Mouse (Mus musculus) frontal cortex, adult (tissue): ENCODE results near the gene Ddx39b.
"Not testable (repeated sequence)": the region's sequence is repeated elsewhere in the genome, so short reads cannot be mapped to it uniquely, and the experiment has no call there.

ENCODE experiments used
- ATAC-seq: cut with Nextera tagmentation; 2 replicates; pipeline ENCODE4 v1.9.2; 2017; ENCODE audit warnings: mild to moderate bottlenecking, moderate library complexity, mixed read lengths; ENCODE audit not compliant: low TSS enrichment

Gene Ddx39b

GRCm38 (mm10) chr17:35219601-35220041, 21.9 kb upstream of the Ddx39b start:
- ATAC-seq, result peak; percentile 47; the same call in 1 of the 2 replicates

- ATAC-seq, result no peak
These were observed 21.2 kb upstream of the Ddx39b start, which contains the start of gene Gm16181 for GRCm38 (mm10) chr17:35220156-35220952. Gene Gm16181, plus strand, starts transcription at chr17:35220834.

GRCm38 (mm10) chr17:35222299-35222698, 19.2 kb upstream of the Ddx39b start:
- ATAC-seq, result no peak

- ATAC-seq, result no peak
These were observed 16.9 kb upstream of the Ddx39b start for GRCm38 (mm10) chr17:35224641-35225040.

- no peak for ATAC-seq
These were observed 16.1 kb upstream of the Ddx39b start for GRCm38 (mm10) chr17:35225456-35225855.

GRCm38 (mm10) chr17:35226561-35227046, 14.9 kb upstream of the Ddx39b start:
- no peak for ATAC-seq

GRCm38 (mm10) chr17:35231022-35231421, 10.5 kb upstream of the Ddx39b start:
- no peak for ATAC-seq

GRCm38 (mm10) chr17:35232043-35232442, 9.5 kb upstream of the Ddx39b start:
- ATAC-seq, result no peak

- no peak for ATAC-seq
These were observed 8.9 kb upstream of the Ddx39b start for GRCm38 (mm10) chr17:35232659-35233058.

- no peak for ATAC-seq
These were observed 8.2 kb upstream of the Ddx39b start, which contains the start of gene Atp6v1g2 for GRCm38 (mm10) chr17:35233114-35233980. Gene Atp6v1g2, plus strand, starts transcription at chr17:35233660.

GRCm38 (mm10) chr17:35234090-35234489, 7.5 kb upstream of the Ddx39b start:
- not testable (repeated sequence) for ATAC-seq

- ATAC-seq, result no peak
These were observed 6.6 kb upstream of the Ddx39b start for GRCm38 (mm10) chr17:35234903-35235302.

- ATAC-seq, result peak; percentile 56
These were observed 5.7 kb upstream of the Ddx39b start, which contains the start of gene Nfkbil1 for GRCm38 (mm10) chr17:35235614-35236389. Gene Nfkbil1, minus strand, starts transcription at chr17:35235792.

- ATAC-seq, result peak; percentile 76
These were observed 5.2 kb upstream of the Ddx39b start for GRCm38 (mm10) chr17:35236390-35236746.

- ATAC-seq, result peak; percentile 22; the same call in 1 of the 2 replicates
These were observed 4.5 kb upstream of the Ddx39b start for GRCm38 (mm10) chr17:35236996-35237395.

GRCm38 (mm10) chr17:35237504-35237903, 4.0 kb upstream of the Ddx39b start:
- ATAC-seq, result no peak

- no peak for ATAC-seq
These were observed 1.8 kb upstream of the Ddx39b start for GRCm38 (mm10) chr17:35239700-35240099.

GRCm38 (mm10) chr17:35240384-35241304, 902 bp upstream of the Ddx39b start:
- no peak for ATAC-seq

GRCm38 (mm10) chr17:35242015-35242941, 732 bp downstream of the Ddx39b start:
- ATAC-seq, result peak; percentile 27
